Mouse (Mus musculus) megakaryocyte-erythroid progenitor cell, adult 5-6 weeks (primary cell): ENCODE measurements around the gene Gm13089. TPM values are rescaled to one million over a fixed set of nuclear protein-coding genes. Genes with fewer than 3 reads are reported as not detected.
"Not testable (repeated sequence)": the region's sequence is repeated elsewhere in the genome, so short reads cannot be mapped to it uniquely, and the experiment has no call there.

Experiments
- ATAC-seq: replicated peaks from 2 replicates; pipeline ENCODE4 v1.8.0; 2016; ENCODE audit warnings: mild to moderate bottlenecking, inconsistent platforms; ENCODE audit not compliant: severe bottlenecking, poor library complexity, low FRiP score, low TSS enrichment
- total RNA-seq, 2 experiments: library from RNA; stranded (forward) in 1 of 2; stranded (reverse) in 1 of 2; fragments of 200-1000, 215-1000 nt in 1 of 2; fragments of >200 nt in 1 of 2; fragmentation: Nextera tagmentation in 1 of 2; gene quantifications; 2 replicates each; pipeline ENCODE4 v1.2.3; 2014 to 2017

Gm13089 gene
- total RNA-seq (2014; fragmentation: Nextera tagmentation): not detected in 2 replicates
- total RNA-seq (2017): not detected in 2 replicates

- no peak for ATAC-seq
These were observed at the start of gene Gm13089 for GRCm38 (mm10) chr4:143702611-143703010. Gene Gm13089, minus strand, starts transcription at chr4:143702711.

GRCm38 (mm10) chr4:143719155-143719554, 16.6 kb upstream of the Gm13089 start, which contains the start of gene Gm13078:
Gene Gm13078, plus strand, starts transcription at chr4:143719455.
- no peak for ATAC-seq

- ATAC-seq: not testable (repeated sequence)
These were observed 45.4 kb downstream of the Gm13089 start, which contains the start of gene Gm13088 for GRCm38 (mm10) chr4:143657146-143657545. Gene Gm13088, minus strand, starts transcription at chr4:143657246.

Other genes starting within 250 kb of the Gm13089 start
- gene Gm13043, start 191.4 kb downstream of the Gm13089 start, total RNA-seq (2014; fragmentation: Nextera tagmentation): not detected in 2 replicates
- not detected in 2 replicates for gene Gm13043, start 191.4 kb downstream of the Gm13089 start, total RNA-seq (2017)
- not detected in 2 replicates for gene Gm13040, start 166.8 kb downstream of the Gm13089 start, total RNA-seq (2014; fragmentation: Nextera tagmentation)
- not detected in 2 replicates for gene Gm13040, start 166.8 kb downstream of the Gm13089 start, total RNA-seq (2017)
- gene BC080695, start 151.0 kb downstream of the Gm13089 start, total RNA-seq (2014; fragmentation: Nextera tagmentation): not detected in 2 replicates
- gene BC080695, start 151.0 kb downstream of the Gm13089 start, total RNA-seq (2017): not detected in 2 replicates
- gene Gm13057, start 151.0 kb downstream of the Gm13089 start, total RNA-seq (2014; fragmentation: Nextera tagmentation): not detected in 2 replicates
- gene Gm13057, start 151.0 kb downstream of the Gm13089 start, total RNA-seq (2017): not detected in 2 replicates
- gene Gm13083, start 87.7 kb downstream of the Gm13089 start, total RNA-seq (2014; fragmentation: Nextera tagmentation): not detected in 2 replicates
- gene Gm13083, start 87.7 kb downstream of the Gm13089 start, total RNA-seq (2017): not detected in 2 replicates
- gene Gm13088, start 45.5 kb downstream of the Gm13089 start, total RNA-seq (2014; fragmentation: Nextera tagmentation): not detected in 2 replicates
- gene Gm13088, start 45.5 kb downstream of the Gm13089 start, total RNA-seq (2017): not detected in 2 replicates
- gene Gm13078, start 16.7 kb upstream of the Gm13089 start, total RNA-seq (2014; fragmentation: Nextera tagmentation): not detected in 2 replicates
- gene Gm13078, start 16.7 kb upstream of the Gm13089 start, total RNA-seq (2017): not detected in 2 replicates
- gene Gm13023, start 86.6 kb upstream of the Gm13089 start, total RNA-seq (2014; fragmentation: Nextera tagmentation): not detected in 2 replicates
- gene Gm13023, start 86.6 kb upstream of the Gm13089 start, total RNA-seq (2017): not detected in 2 replicates
- not detected in 2 replicates for gene Gm13084, start 113.4 kb upstream of the Gm13089 start, total RNA-seq (2014; fragmentation: Nextera tagmentation)
- gene Gm13084, start 113.4 kb upstream of the Gm13089 start, total RNA-seq (2017): not detected in 2 replicates
- gene Gm13103, start 143.8 kb upstream of the Gm13089 start, total RNA-seq (2014; fragmentation: Nextera tagmentation): not detected in 2 replicates
- not detected in 2 replicates for gene Gm13103, start 143.8 kb upstream of the Gm13089 start, total RNA-seq (2017)
- gene Pramef6, start 197.7 kb upstream of the Gm13089 start, total RNA-seq (2014; fragmentation: Nextera tagmentation): not detected in 2 replicates
- not detected in 2 replicates for gene Pramef6, start 197.7 kb upstream of the Gm13089 start, total RNA-seq (2017)
- not detected in 2 replicates for gene Pramef25, start 248.3 kb upstream of the Gm13089 start, total RNA-seq (2014; fragmentation: Nextera tagmentation)
- not detected in 2 replicates for gene Pramef25, start 248.3 kb upstream of the Gm13089 start, total RNA-seq (2017)